Mouse (Mus musculus) brain, embryonic 14.5 days (tissue): ENCODE measurements around the gene Gstk1.

Experiments
- CTCF ChIP-seq: fragments of 200-500 bp; IDR thresholded peaks from 2 replicates; pipeline ENCODE4 v1.5.1; 2012; ENCODE audit warnings: inconsistent platforms, mild to moderate bottlenecking, moderate library complexity, borderline replicate concordance; ENCODE audit not compliant: insufficient read depth, insufficient read length; ENCODE audit errors: extremely low read depth
- POLR2A ChIP-seq: fragments of 200-500 bp; IDR thresholded peaks from 2 replicates; pipeline ENCODE4 v1.6.1; 2012; ENCODE audit warnings: mild to moderate bottlenecking, inconsistent platforms, borderline replicate concordance; ENCODE audit not compliant: poor library complexity, insufficient read depth, insufficient read length, severe bottlenecking; ENCODE audit errors: extremely low read depth

- TF ChIP-seq POLR2A (no peak), CTCF (0 out of 2 replicates have a peak, but pooled peaks have one; percentile 2)
These were observed 48.0 kb upstream of the Gstk1 start for GRCm38 (mm10) chr6:42197710-42198109.
